Mouse (Mus musculus) liver, postnatal 0 days (tissue): ENCODE measurements at regions not wholly inside any gene's neighbourhood (a gene's known extent, or its start where the extent isn't known, plus 50 kb on each side); places are given as distances from the start of the nearest gene placed in this dataset.

ENCODE experiments used
- ATAC-seq: fragments of 200-750 bp; cut with Nextera tagmentation; 2 replicates; pipeline ENCODE4 v1.8.0; 2017; ENCODE audit warnings: mild to moderate bottlenecking, moderate library complexity
- DNase-seq: peaks from one replicate; pipeline ENCODE4 v3.0.0-alpha.2; 2016
- H3K27ac ChIP-seq: fragments of 300-500 bp; sonication (generic); 2 replicates; pipeline ENCODE4 v1.5.1; 2014; ENCODE audit warnings: antibody characterized with exemption, moderate library complexity, mild to moderate bottlenecking, low read depth
- H3K27me3 ChIP-seq: fragments of 300-500 bp; sonication (generic); 2 replicates; pipeline ENCODE4 v1.6.1; 2014; ENCODE audit warnings: low read length, control low read depth, mixed read lengths; ENCODE audit not compliant: insufficient read depth
- H3K36me3 ChIP-seq: fragments of 300-500 bp; sonication (generic); replicated peaks from 2 replicates; pipeline ENCODE4 v1.6.1; 2014; ENCODE audit warnings: mild to moderate bottlenecking, control low read depth, low read length, moderate library complexity, mixed read lengths; ENCODE audit not compliant: insufficient read depth
- H3K4me1 ChIP-seq: fragments of 300-500 bp; sonication (generic); 2 replicates; pipeline ENCODE4 v1.6.1; 2014; ENCODE audit warnings: antibody characterized with exemption, mild to moderate bottlenecking, control low read depth; ENCODE audit not compliant: insufficient read depth
- H3K4me2 ChIP-seq: fragments of 300-500 bp; sonication (generic); 2 replicates; pipeline ENCODE4 v1.6.1; 2014; ENCODE audit warnings: low read depth, mild to moderate bottlenecking, low read length, moderate library complexity, mixed read lengths
- H3K4me3 ChIP-seq: fragments of 300-500 bp; sonication (generic); 2 replicates; pipeline ENCODE4 v1.5.1; 2014; ENCODE audit warnings: low read depth, low read length
- H3K9ac ChIP-seq: fragments of 300-500 bp; sonication (generic); replicated peaks from 2 replicates; pipeline ENCODE4 v1.6.1; 2014; ENCODE audit warnings: mild to moderate bottlenecking, moderate library complexity
- H3K9me3 ChIP-seq: fragments of 300-500 bp; sonication (generic); 2 replicates; pipeline ENCODE4 v1.6.1; 2016; ENCODE audit warnings: mild to moderate bottlenecking, control low read depth, low read length, mixed read lengths
- CTCF ChIP-seq: sonication (generic); IDR thresholded peaks from 2 replicates; pipeline ENCODE4 v1.5.1; 2016; ENCODE audit warnings: antibody characterized with exemption, low read depth
- EP300 ChIP-seq: IDR thresholded peaks from 2 replicates; pipeline ENCODE4 v1.6.1; 2016; ENCODE audit warnings: antibody characterized with exemption, low read depth, mild to moderate bottlenecking
- WGBS: fragments of 180-500 bp; shearing (Covaris S2); extraction: QIAGEN DNeasy Blood & Tissue Kit; methylation state at CpG from one replicate; pipeline ENCODE4 v1.1.7; 2014; ENCODE audit not compliant: insufficient replicate concordance; 5-methylcytosine and 5-hydroxymethylcytosine counted together

DNA sequence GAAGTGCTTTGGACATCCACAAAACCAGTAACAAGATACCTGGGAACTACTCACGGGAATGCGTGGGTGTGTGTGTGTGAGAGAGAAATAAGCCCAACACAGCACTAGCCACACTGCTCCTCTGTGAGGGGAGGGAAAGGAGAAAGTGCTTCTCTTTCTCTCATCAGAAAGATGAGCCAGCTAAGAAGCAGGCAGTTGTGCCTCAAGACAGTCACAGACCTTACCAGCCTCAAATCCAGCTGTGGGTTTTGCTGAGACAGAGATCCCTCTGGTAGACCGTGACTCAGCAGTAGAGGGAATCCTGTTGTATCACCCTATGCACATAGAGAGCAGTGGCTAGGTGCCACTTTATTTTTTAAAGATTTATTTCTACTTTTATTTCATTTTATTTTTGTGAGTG, 326.7 kb upstream of the Slc30a5 start:
- H3K4me3 ChIP-seq: no peak overlapping the region
- no peak overlapping the region for H3K9ac ChIP-seq
- H3K4me2 ChIP-seq: no peak overlapping the region
- WGBS: 85% methylated on average over 3 of the region's 3 CpGs
- H3K9me3 ChIP-seq: no peaks in the 10 kb centered on the region
- H3K36me3 ChIP-seq: no peaks in the 10 kb centered on the region
- no peaks in the 10 kb centered on the region for H3K4me1 ChIP-seq
- H3K27me3 ChIP-seq: no peaks in the 10 kb centered on the region
- ATAC-seq (no peak), DNase-seq (no peak)
- TF ChIP-seq EP300 (no peak), CTCF (no peak)
- H3K27ac ChIP-seq: no peak overlapping the region

DNA sequence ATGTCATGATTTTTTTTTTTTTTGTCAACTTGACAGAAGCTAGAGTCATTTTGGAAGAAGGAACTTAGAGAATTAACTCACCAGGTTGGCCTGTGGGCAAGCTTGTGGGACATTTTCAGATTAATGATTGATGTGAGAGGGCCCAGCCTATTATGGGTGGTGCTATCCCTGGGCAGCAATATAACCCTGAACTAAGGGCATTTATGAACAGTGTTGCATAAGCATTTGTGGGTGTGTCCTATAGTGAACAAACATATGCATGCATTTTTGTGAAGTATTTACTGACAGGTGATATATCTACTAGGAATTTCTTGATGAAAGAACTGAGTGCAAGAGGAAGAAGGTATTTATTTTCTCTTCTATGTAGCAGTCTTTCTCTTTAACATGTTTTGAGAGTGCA, 320.5 kb upstream of the Slc30a5 start:
- DNase-seq (no peak), ATAC-seq (0 out of 2 replicates have a peak, but pooled peaks have one; percentile 33)
- Histone ChIP-seq H3K4me1 (no peaks in the 10 kb centered on the region), H3K4me3 (no peak overlapping the region), H3K9me3 (no peaks in the 10 kb centered on the region), H3K36me3 (no peaks in the 10 kb centered on the region), H3K27ac (no peak overlapping the region), H3K27me3 (no peaks in the 10 kb centered on the region), H3K4me2 (no peak overlapping the region), H3K9ac (no peak overlapping the region)
- no peak for TF ChIP-seq CTCF
- TF ChIP-seq EP300: no peak

DNA sequence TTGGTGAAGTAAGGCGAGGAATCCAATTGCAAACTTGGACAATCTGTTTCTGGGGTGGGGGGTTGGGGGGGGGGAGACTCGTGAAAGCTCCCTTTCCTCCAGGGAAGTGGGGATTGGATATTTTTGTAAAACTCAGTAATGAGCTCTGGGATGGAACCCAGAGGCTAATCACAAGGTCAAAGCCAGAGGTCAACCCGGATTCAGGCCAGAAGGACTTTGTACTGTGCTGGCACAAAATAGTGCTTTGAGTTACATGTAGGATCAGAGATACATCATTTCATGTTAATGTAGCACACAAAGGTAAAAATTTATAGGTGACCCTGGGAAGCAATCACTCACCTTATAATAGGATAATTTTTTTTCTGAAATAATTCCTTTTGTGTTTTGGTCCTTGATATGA, 309.5 kb upstream of the Slc30a5 start:
- TF ChIP-seq EP300 (no peak), CTCF (no peak)
- peak; percentile 27 for DNase-seq
- Histone ChIP-seq H3K4me2 (no peak overlapping the region), H3K27me3 (no peaks in the 10 kb centered on the region), H3K36me3 (no peaks in the 10 kb centered on the region), H3K9ac (no peak overlapping the region), H3K9me3 (no peaks in the 10 kb centered on the region), H3K27ac (no peak overlapping the region), H3K4me3 (no peak overlapping the region), H3K4me1 (no peaks in the 10 kb centered on the region)
- 44% methylated on average over 3 of the region's 3 CpGs for WGBS
- peak; percentile 60; the same call in 1 of the 2 replicates for ATAC-seq

DNA sequence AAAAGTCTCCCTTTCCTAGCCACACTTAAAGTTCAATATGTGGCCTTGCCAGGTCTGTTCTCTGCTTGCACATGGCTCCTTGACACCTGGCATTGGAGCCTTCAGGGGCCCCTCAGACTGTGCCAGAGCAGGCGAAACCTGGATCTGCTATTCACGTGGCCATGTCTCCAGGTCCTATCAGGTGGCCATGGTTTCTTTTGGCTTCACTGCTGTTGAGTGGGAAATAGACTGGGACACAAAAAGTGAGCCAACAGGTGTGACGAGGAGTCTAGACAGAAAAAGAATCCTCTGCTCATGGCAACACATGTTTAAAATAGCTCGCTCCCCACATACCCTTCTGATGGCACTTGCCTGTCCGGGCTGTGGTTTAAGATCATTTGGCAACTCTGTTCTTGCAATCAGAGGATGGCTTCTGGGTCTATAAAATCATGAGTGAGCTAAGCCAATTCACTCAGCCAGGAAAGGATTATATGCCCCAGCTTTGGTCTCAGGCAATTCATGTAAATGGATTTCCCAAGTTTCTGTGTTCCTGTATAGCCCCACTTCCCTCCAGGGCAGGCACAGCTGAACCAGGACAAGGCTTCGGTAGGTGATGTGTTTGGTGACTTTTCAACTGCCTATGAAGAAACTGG, 309.0 kb upstream of the Slc30a5 start:
- Histone ChIP-seq H3K27ac (no peak overlapping the region), H3K9ac (no peak overlapping the region), H3K4me2 (no peak overlapping the region), H3K4me1 (no peaks in the 10 kb centered on the region), H3K27me3 (no peaks in the 10 kb centered on the region), H3K36me3 (no peaks in the 10 kb centered on the region), H3K4me3 (no peak overlapping the region), H3K9me3 (no peaks in the 10 kb centered on the region)
- DNase-seq (no peak), ATAC-seq (peak; percentile 47; the same call in 1 of the 2 replicates)
- 72% methylated on average over 6 of the region's 6 CpGs for WGBS
- TF ChIP-seq EP300 (no peak), CTCF (no peak)

DNA sequence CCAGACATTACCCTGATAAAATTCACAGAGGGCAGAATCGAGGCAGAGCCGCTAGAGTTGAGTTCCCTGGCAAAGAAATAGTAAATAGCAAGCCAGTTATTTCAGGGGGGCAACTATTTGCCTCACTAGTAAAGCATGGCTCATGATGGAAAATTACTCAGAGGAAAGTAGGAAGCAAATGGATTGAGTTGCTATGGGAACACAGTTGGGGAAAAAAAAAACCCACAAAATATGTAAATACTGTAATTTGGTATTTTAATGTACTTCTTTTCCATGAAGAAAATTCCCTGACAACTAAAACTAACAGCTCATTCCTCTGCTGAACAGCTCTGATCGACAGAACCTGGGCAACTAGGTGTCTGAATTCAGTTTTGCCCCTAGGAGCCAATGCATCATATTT, 296.2 kb upstream of the Slc30a5 start:
- H3K36me3 ChIP-seq: no peaks in the 10 kb centered on the region
- no peaks in the 10 kb centered on the region for H3K9me3 ChIP-seq
- no peaks in the 10 kb centered on the region for H3K4me1 ChIP-seq
- no peaks in the 10 kb centered on the region for H3K27me3 ChIP-seq
- no peak for ATAC-seq
- no peak overlapping the region for H3K9ac ChIP-seq
- no peak overlapping the region for H3K4me2 ChIP-seq
- TF ChIP-seq CTCF (no peak), EP300 (no peak)
- WGBS: 73% methylated on average over 3 of the region's 3 CpGs
- no peak overlapping the region for H3K4me3 ChIP-seq
- DNase-seq: no peak
- no peak overlapping the region for H3K27ac ChIP-seq

DNA sequence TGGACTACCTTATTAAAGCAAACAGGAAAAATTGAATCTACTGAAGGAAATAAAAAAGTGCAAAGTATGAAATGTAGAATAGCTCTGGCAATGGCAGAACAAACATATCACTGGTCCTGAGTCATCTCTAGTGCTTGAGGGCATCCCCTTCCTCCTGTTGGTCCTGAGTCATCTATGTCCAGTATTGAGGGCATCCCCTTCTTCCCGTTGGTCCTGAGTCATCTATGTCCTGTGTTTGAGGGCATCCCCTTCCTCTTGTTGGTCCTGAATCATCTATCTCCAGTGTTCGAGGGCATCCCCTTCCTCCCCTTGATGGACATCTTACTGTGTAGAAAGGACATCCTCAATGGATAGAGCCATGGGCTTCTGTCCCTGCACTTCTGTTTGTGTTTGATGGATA, 294.6 kb upstream of the Slc30a5 start:
- no peak overlapping the region for H3K4me2 ChIP-seq
- 55% methylated on average over 2 of the region's 2 CpGs for WGBS
- H3K9ac ChIP-seq: no peak overlapping the region
- DNase-seq: no peak
- no peak for ATAC-seq
- H3K4me3 ChIP-seq: no peak overlapping the region
- H3K4me1 ChIP-seq: no peaks in the 10 kb centered on the region
- TF ChIP-seq CTCF: no peak
- TF ChIP-seq EP300: no peak
- H3K27ac ChIP-seq: no peak overlapping the region
- no peaks in the 10 kb centered on the region for H3K27me3 ChIP-seq
- H3K36me3 ChIP-seq: no peaks in the 10 kb centered on the region
- H3K9me3 ChIP-seq: no peaks in the 10 kb centered on the region

DNA sequence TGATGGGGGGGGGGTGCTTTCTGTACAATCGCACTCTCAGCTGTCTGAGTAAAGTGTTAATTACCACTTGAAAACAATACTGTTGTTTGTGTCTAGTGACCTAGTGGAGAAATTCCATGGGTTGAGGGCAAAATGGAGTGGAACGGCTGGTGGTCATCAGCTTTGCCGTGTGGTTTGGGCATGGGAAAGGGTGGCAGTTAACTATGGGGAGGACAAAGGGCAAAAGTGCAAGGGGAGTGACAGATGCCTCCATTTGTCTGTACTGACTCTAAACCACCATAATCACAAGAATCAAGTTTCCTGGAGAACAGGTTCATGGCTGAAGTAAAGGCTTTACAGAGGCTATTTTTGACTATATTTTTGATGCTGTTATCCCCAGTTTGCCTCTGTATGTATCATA, 294.0 kb upstream of the Slc30a5 start:
- H3K27me3 ChIP-seq: no peaks in the 10 kb centered on the region
- WGBS: 76% methylated on average over 3 of the region's 3 CpGs
- no peak for DNase-seq
- no peaks in the 10 kb centered on the region for H3K4me1 ChIP-seq
- no peaks in the 10 kb centered on the region for H3K36me3 ChIP-seq
- no peak overlapping the region for H3K27ac ChIP-seq
- TF ChIP-seq CTCF (no peak), EP300 (no peak)
- H3K9ac ChIP-seq: no peak overlapping the region
- no peaks in the 10 kb centered on the region for H3K9me3 ChIP-seq
- no peak overlapping the region for H3K4me2 ChIP-seq
- no peak for ATAC-seq
- no peak overlapping the region for H3K4me3 ChIP-seq
